Mouse (Mus musculus): ENCODE results near the gene Rtn1.

Gene Rtn1

DNA sequence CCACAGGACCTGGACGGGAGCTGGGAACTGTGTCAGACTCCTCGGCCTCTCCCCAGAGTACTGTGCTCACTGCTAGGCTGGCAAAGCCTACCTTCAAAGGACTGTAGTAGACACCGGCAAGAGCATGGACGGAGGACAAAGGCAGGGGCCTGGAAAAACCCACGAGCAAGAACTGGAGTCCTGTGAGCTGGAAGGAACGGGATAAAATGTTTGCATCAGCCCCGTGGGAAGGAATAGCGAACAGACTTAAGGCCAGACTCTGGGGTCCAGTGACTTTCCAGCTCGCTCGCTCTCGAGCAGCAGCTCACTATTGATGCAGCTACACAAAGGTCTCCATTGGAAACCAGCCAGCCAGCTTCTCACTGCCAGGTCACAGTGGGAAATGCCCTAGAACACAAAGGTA is 34.0 kb downstream of the Rtn1 start:
- DNase-seq (ENCODE audit: low spot score in 2 of 2): peak; percentile 57 to 61

DNA sequence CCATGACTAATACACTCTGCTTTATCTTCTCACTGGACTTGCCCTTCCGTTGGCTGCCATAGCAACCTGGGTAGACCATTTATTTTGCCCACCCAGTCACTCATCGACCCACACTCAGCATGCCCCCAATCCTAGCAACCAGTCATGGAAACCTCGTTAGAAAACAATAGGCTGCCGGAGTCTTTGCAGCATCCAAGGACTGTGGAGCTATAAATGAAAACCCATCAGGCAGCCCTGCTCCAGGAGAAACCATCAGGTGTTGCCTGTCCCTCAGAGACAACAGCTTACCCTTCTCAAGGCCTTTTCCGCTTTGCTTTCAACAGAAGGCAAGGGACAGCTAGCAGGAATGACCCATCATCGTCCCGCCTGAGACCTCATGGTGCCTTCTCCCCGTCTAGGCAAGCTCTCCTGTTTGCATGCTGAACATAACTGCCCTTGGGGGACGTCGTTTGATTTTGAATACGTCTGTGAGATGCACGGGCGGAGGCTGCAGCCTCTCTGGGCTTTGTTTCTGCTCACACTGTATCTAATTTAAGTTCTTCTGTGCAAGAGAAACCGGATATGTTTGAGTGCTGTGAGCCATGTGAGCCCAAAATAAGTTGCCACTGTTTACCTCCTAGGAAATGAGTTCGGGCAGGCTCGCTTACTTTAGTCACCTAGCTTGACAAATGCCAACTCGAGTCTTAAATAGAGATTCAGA is 34.8 kb downstream of the Rtn1 start:
- DNase-seq (ENCODE audit: low spot score in 2 of 2): peak; percentile 46 to 65

- no peak for DNase-seq (ENCODE audit: low spot score in 2 of 2)
Observed at GRCm38 (mm10) chr12:72370081-72370480, 38.8 kb downstream of the Rtn1 start.

DNA sequence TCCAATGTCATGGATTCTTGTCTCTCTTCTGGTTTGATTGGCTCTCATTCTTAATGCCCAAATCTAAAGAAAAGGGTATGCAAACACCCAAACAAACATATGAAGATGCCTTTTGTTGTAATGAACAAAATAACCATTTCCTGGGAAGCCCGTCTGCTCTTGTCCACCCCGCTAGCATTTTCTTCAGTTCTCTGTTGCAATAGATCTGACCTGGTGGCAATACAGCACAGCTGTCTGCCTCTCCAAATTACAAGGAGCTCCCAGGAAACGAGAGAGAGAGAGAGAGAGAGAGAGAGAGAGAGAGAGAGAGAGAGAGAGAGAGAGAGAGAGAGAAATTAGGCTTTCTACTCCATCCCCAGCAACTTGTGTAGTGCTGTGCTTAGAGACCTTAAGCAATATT is 42.1 kb downstream of the Rtn1 start:
- DNase-seq (ENCODE audit: low spot score in 2 of 2): no peak

- DNase-seq (ENCODE audit: low spot score in 2 of 2): no peak
Observed at GRCm38 (mm10) chr12:72366104-72366437, 42.8 kb downstream of the Rtn1 start.

DNA sequence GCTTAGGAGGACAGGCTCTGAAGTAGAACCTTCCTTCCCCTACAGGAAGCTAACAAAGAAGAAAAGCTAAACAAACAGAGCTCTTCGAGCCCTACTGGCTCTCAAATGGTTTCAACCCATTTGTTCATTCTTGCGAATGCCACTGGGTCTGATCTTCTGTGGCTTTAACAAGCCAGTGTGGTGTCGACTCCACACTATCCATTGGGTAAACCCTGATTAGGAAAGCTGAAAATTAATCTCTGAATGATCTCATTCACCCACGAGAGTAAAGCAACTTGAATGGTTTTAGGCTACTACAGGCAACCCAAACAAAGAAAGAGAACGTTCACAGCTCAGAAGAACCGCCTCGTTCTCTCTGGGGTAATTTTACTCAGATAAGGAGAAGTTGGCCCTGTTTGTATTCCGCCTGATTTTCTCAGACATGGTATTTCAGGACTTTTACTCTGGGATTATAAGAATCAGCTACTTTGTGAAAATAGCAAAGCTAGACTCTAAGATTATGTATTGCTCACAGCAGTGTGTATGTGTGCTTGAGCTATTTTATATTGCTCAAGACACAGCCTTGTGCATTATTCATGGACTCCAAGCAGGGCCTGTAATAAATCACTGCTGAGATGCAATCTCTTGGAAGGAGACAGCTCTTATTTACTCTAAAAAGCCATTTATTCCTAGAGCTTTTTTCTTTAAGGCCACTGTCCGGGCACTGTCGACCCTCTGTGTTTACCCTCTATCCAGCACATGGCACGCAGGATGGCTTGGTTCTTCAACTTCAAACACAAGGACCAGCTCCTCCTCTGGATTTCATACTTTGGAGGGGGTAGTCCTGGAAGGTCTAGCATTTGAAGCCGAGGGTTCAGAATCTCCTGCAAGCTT is 43.4 kb downstream of the Rtn1 start:
- no peak for DNase-seq (ENCODE audit: low spot score in 2 of 2)

DNA sequence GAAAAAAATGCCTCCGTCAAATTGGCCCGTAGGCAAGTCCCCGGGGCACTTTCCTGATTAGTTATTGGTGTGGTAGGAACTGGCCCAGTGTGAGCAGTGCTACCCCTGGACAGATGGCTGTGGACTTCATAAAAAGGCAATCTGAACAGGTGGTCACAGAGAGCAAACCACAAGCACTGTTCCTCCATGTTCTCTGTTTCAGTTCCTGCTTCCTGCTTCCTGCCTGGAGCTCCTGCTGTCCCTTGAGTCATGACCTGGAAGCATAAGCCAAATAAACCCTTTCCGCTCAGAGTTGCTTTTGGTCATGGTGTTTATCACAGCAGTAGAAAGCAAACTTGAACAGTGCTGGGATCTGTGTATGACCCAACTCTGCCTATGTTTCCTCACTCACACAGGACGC is 44.3 kb downstream of the Rtn1 start:
- DNase-seq (ENCODE audit: low spot score in 2 of 2): no peak

DNA sequence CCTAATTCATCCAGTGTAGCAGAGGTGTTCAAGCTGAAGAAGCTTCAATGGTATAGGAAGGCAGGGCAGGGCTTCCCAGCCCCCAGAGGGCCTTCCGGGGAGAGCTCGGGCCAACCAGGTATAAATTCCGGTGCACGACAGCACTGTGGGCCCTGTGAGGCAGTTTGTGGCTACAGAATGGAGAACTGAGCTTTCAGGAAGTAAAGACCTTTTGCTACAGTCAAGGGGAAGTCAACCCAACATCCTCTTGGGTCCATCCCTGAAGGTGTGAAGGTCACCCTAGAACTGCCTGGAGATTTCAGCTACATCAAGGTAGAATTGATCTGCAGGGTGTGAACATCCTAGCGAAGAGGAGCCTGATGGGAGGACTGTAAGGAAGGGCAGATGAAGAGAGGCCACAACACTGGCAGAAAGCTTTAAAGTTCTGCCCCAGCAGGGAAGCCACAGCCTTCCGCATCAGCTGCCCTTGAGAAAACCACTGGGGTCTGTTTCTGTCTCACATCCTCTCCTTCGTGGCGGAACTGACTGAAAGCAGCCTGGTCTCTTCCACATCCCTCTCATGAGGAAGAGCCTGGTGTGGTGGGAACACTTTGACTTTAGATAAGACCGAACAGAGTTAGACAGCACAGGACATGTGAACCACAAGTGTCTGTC is 47.0 kb downstream of the Rtn1 start:
- DNase-seq (ENCODE audit: low spot score in 2 of 2): no peak

GRCm38 (mm10) chr12:72360926-72361615 is 47.8 kb downstream of the Rtn1 start:
- no peak for DNase-seq (ENCODE audit: low spot score in 2 of 2)

GRCm38 (mm10) chr12:72359903-72360302 is 49.0 kb downstream of the Rtn1 start:
- no peak for DNase-seq (ENCODE audit: low spot score in 2 of 2)

DNA sequence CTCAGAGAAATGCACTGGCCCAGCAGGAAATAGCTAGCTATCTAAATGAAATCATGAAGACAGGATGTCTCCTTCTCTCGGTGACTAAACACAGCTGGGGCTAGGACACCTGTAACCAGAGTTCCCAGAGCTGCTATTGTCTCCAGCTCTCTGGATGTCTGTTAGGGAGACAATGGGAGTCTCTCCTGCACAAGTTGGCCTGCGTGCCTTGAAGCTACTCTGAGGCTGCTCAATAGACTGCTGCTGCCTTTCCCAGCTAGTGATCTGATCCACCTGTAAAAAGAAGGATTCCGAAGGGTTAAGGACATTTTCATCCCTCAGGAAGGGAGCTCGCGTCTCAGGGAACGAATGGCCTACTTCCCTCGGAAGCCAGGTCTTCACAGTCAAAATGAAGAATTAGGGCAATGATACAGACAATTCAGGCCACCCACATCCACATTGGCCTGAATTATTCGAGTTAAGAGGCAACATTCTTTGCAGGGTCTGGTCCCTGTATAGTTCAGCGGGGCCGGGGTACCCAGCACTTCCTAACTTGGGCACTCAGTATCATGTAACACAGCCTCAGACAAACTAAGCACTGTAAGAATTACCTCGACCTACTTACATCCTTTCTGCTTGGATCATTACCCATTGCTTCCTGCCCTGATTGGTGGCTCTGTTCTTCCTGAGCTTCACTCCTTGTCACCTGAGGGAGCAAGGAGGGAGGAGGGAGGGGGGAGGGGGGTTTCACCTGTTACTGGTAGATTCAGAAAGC is 51.0 kb downstream of the Rtn1 start:
- DNase-seq (ENCODE audit: low spot score in 2 of 2): no peak

- DNase-seq (ENCODE audit: low spot score in 2 of 2): no peak
Observed at GRCm38 (mm10) chr12:72354241-72354640, 54.6 kb downstream of the Rtn1 start.

- no peak for DNase-seq (ENCODE audit: low spot score in 2 of 2)
Observed at GRCm38 (mm10) chr12:72353506-72353905, 55.3 kb downstream of the Rtn1 start.

GRCm38 (mm10) chr12:72348508-72348907 is 60.3 kb downstream of the Rtn1 start:
- no peak for DNase-seq (ENCODE audit: low spot score in 2 of 2)

DNA sequence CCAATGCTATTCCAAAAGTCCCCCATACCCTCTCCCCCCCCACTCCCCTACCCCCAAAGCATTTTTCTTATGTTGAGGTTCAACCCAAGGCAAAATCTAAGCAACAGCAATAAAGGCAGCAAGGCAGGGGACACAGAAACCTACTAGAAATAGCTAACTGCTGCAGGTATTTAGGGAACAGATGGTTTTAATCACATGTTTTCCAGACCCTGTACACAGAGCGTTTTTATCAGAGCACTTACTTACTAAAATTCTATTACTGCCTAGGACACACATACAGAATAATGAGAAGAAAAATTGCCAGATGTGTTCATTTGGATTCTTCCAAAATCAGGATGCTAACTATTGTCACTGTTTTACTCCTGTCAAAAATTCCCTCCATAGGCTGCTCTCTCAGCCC is 61.7 kb downstream of the Rtn1 start:
- no peak for DNase-seq (ENCODE audit: low spot score in 2 of 2)

DNA sequence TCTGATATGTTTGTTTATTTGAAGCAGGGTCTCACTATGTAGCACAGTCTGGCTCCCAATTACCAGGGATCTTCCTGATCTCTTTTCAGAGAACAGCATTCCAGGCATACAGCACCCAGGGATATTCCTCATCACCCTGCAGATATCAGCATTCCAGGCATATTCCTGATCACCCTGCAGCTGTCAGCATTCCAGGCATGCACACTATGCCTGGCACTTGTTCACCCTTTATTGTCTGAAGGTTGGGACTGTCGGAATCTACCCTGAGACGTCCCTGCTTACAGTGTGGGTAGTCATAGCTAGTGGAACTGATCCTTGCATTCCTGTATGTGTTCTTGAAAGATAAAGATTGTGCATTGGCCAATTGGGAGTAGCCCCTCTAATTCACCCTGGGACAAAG is 65.2 kb downstream of the Rtn1 start:
- no peak for DNase-seq (ENCODE audit: low spot score in 2 of 2)

- no peak for DNase-seq (ENCODE audit: low spot score in 2 of 2)
Observed at GRCm38 (mm10) chr12:72336009-72336408, 72.8 kb downstream of the Rtn1 start.

- no peak for DNase-seq (ENCODE audit: low spot score in 2 of 2)
Observed at GRCm38 (mm10) chr12:72332488-72333013, 76.3 kb downstream of the Rtn1 start.

DNA sequence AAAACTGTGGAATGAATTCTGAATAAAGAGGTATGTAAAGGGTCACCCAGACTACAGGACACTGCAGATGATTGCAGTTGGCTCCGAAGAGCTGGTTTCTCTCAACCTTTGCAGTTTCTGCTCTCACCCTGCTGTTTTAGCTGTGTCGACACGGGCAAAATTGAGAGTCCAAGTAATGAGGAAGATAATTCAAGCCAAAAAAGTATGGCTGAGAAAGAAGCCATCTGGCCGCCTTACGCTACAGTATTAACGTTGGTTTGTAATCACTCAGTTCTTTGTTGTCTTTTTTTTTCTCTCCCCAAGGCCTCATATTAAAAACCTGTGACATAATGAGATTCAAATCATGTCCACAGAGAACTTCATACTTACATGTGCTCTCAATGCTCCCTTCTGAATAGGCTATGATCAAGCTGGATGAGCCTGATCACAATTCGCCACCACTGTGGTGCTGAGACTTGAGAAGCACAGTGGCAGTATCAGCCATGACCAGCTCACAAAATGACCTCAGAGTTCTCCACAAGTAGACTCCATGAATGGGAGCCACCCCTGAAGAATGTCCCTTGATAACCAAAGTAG is 76.9 kb downstream of the Rtn1 start:
- no peak for DNase-seq (ENCODE audit: low spot score in 2 of 2)

DNA sequence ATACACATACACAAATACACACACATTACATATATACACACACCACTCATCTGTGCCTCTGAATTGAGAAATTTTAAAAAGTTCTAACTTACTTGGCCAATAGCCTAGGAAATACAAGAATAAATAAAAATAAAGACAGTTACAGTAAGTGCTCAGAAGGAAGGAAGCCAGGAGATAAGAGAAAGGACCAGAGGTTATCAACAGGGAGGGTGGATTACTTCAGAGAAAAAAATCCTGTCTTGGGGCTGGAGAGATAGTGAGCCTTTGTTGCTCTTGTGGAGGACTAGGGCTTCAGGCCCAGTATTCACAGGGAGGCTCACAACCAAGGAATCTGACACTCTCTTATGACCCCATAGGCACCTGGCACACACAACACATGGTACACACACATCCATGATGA is 82.8 kb downstream of the Rtn1 start:
- DNase-seq (ENCODE audit: low spot score in 2 of 2): no peak

GRCm38 (mm10) chr12:72325025-72325424 is 83.8 kb downstream of the Rtn1 start:
- DNase-seq (ENCODE audit: low spot score in 2 of 2): no peak

Data from right cerebral cortex, postnatal 10 days (tissue).